Mouse (Mus musculus) heart, embryonic 16.5 days (tissue): ENCODE measurements at regions not wholly inside any gene's neighbourhood (a gene's known extent, or its start where the extent isn't known, plus 50 kb on each side); places are given as distances from the start of the nearest gene placed in this dataset.

ENCODE experiments used
- ATAC-seq: fragments of 200-750 bp; cut with Nextera tagmentation; replicated peaks from 2 replicates; pipeline ENCODE4 v1.8.0; 2017; ENCODE audit warnings: moderate number of reproducible peaks; ENCODE audit not compliant: insufficient read depth, low FRiP score; ENCODE audit errors: extremely low read depth
- H3K27ac ChIP-seq: fragments of 300-500 bp; sonication (generic); 2 replicates; pipeline ENCODE4 v1.5.1; 2014; ENCODE audit warnings: mild to moderate bottlenecking, low read length, control low read depth, moderate library complexity
- H3K27me3 ChIP-seq: fragments of 300-500 bp; sonication (generic); 2 replicates; pipeline ENCODE4 v1.6.1; 2014; ENCODE audit warnings: low read length, mixed read lengths; ENCODE audit not compliant: control insufficient read depth, insufficient read depth
- H3K36me3 ChIP-seq: fragments of 300-500 bp; sonication (generic); 2 replicates; pipeline ENCODE4 v1.6.1; 2014; ENCODE audit not compliant: control insufficient read depth, insufficient read depth
- H3K4me1 ChIP-seq: fragments of 300-500 bp; sonication (generic); 2 replicates; pipeline ENCODE4 v1.6.1; 2014; ENCODE audit warnings: low read length, mixed read lengths; ENCODE audit not compliant: control insufficient read depth, insufficient read depth
- H3K4me2 ChIP-seq: fragments of 300-500 bp; sonication (generic); 2 replicates; pipeline ENCODE4 v1.6.1; 2014; ENCODE audit warnings: low read depth, mild to moderate bottlenecking, control low read depth, low read length
- H3K4me3 ChIP-seq: fragments of 300-500 bp; sonication (generic); 2 replicates; pipeline ENCODE4 v1.5.1; 2014; ENCODE audit warnings: mild to moderate bottlenecking, control low read depth, low read length
- H3K9ac ChIP-seq: fragments of 300-500 bp; sonication (generic); 2 replicates; pipeline ENCODE4 v1.6.1; 2014; ENCODE audit warnings: low read length, control low read depth
- H3K9me3 ChIP-seq: fragments of 300-500 bp; sonication (generic); replicated peaks from 2 replicates; pipeline ENCODE4 v1.6.1; 2016; ENCODE audit warnings: low read length; ENCODE audit not compliant: control insufficient read depth
- WGBS: fragments of 180-500 bp; shearing (Covaris S2); extraction: QIAGEN DNeasy Blood & Tissue Kit; methylation state at CpG from one replicate; pipeline ENCODE4 v1.1.7; 2014; 5-methylcytosine and 5-hydroxymethylcytosine counted together

- no peak overlapping the region for H3K4me3 ChIP-seq
- H3K36me3 ChIP-seq: no peaks in the 10 kb centered on the region
- WGBS: 33% methylated on average over 1 of the region's 1 CpGs
- no peak overlapping the region; the same call in 1 of the 2 replicates for H3K9ac ChIP-seq
- no peak for ATAC-seq
- H3K4me1 ChIP-seq: peaks cover 41% of the 10 kb centered on the region
- no peaks in the 10 kb centered on the region for H3K27me3 ChIP-seq
- H3K27ac ChIP-seq: peak overlapping the region; percentile 71
- H3K9me3 ChIP-seq: no peaks in the 10 kb centered on the region
- no peak overlapping the region for H3K4me2 ChIP-seq
Measured at GRCm38 (mm10) chr10:96753521-96753920, 136.7 kb downstream of the Btg1 start.

GRCm38 (mm10) chr10:96755674-96756073 lies 138.9 kb downstream of the Btg1 start:
- H3K4me2 ChIP-seq: no peak overlapping the region
- peaks cover 38% of the 10 kb centered on the region for H3K4me1 ChIP-seq
- no peaks in the 10 kb centered on the region for H3K36me3 ChIP-seq
- no peak overlapping the region for H3K9ac ChIP-seq
- WGBS: 28% methylated on average over 8 of the region's 8 CpGs
- no peak for ATAC-seq
- H3K9me3 ChIP-seq: no peaks in the 10 kb centered on the region
- H3K4me3 ChIP-seq: no peak overlapping the region
- no peaks in the 10 kb centered on the region for H3K27me3 ChIP-seq
- H3K27ac ChIP-seq: peak overlapping the region; percentile 78

- Histone ChIP-seq H3K27me3 (no peaks in the 10 kb centered on the region), H3K9ac (no peak overlapping the region), H3K36me3 (no peaks in the 10 kb centered on the region), H3K27ac (peak overlapping the region; percentile 76), H3K4me2 (no peak overlapping the region), H3K4me1 (peaks cover 35% of the 10 kb centered on the region), H3K4me3 (no peak overlapping the region), H3K9me3 (no peaks in the 10 kb centered on the region)
- no peak; the same call in 1 of the 2 replicates for ATAC-seq
- 22% methylated on average over 5 of the region's 5 CpGs for WGBS
Measured at GRCm38 (mm10) chr10:96756355-96757084, 139.7 kb downstream of the Btg1 start.

- Histone ChIP-seq H3K4me1 (peaks cover 30% of the 10 kb centered on the region), H3K4me2 (no peak overlapping the region), H3K9me3 (no peaks in the 10 kb centered on the region), H3K36me3 (no peaks in the 10 kb centered on the region), H3K27me3 (no peaks in the 10 kb centered on the region), H3K9ac (no peak overlapping the region), H3K4me3 (no peak overlapping the region), H3K27ac (no peak overlapping the region)
- WGBS: 75% methylated on average over 1 of the region's 1 CpGs
- no peak for ATAC-seq
Measured at GRCm38 (mm10) chr10:96757311-96757710, 140.5 kb downstream of the Btg1 start.

GRCm38 (mm10) chr10:96761601-96762000 lies 144.8 kb downstream of the Btg1 start:
- Histone ChIP-seq H3K36me3 (no peaks in the 10 kb centered on the region), H3K4me2 (no peak overlapping the region), H3K9me3 (no peaks in the 10 kb centered on the region), H3K4me3 (no peak overlapping the region), H3K4me1 (peaks cover 3% of the 10 kb centered on the region), H3K27me3 (no peaks in the 10 kb centered on the region), H3K27ac (no peak overlapping the region), H3K9ac (no peak overlapping the region)
- 89% methylated on average over 8 of the region's 8 CpGs for WGBS
- no peak for ATAC-seq

GRCm38 (mm10) chr10:96765626-96766025 lies 148.8 kb downstream of the Btg1 start:
- H3K9me3 ChIP-seq: no peaks in the 10 kb centered on the region
- no peaks in the 10 kb centered on the region for H3K4me1 ChIP-seq
- no peak overlapping the region for H3K4me3 ChIP-seq
- H3K9ac ChIP-seq: no peak overlapping the region
- no peak overlapping the region for H3K27ac ChIP-seq
- no peaks in the 10 kb centered on the region for H3K27me3 ChIP-seq
- H3K36me3 ChIP-seq: no peaks in the 10 kb centered on the region
- WGBS: 87% methylated on average over 5 of the region's 5 CpGs
- H3K4me2 ChIP-seq: no peak overlapping the region
- no peak for ATAC-seq

GRCm38 (mm10) chr10:96778220-96778619 lies 161.4 kb downstream of the Btg1 start:
- Histone ChIP-seq H3K4me1 (no peaks in the 10 kb centered on the region), H3K27ac (no peak overlapping the region), H3K4me3 (no peak overlapping the region), H3K4me2 (no peak overlapping the region), H3K27me3 (no peaks in the 10 kb centered on the region), H3K36me3 (no peaks in the 10 kb centered on the region), H3K9me3 (no peaks in the 10 kb centered on the region), H3K9ac (no peak overlapping the region)
- WGBS: 71% methylated on average over 1 of the region's 1 CpGs
- ATAC-seq: no peak

GRCm38 (mm10) chr10:96783966-96784365 lies 167.2 kb downstream of the Btg1 start:
- Histone ChIP-seq H3K4me3 (no peak overlapping the region), H3K27me3 (no peaks in the 10 kb centered on the region), H3K9ac (no peak overlapping the region), H3K36me3 (no peaks in the 10 kb centered on the region), H3K4me2 (no peak overlapping the region), H3K27ac (no peak overlapping the region), H3K4me1 (no peaks in the 10 kb centered on the region), H3K9me3 (no peaks in the 10 kb centered on the region)
- 88% methylated on average over 5 of the region's 5 CpGs for WGBS
- no peak for ATAC-seq

- Histone ChIP-seq H3K9me3 (no peaks in the 10 kb centered on the region), H3K4me2 (no peak overlapping the region), H3K36me3 (no peaks in the 10 kb centered on the region), H3K27ac (no peak overlapping the region), H3K9ac (no peak overlapping the region), H3K4me1 (no peaks in the 10 kb centered on the region), H3K27me3 (no peaks in the 10 kb centered on the region), H3K4me3 (no peak overlapping the region)
- ATAC-seq: 0 out of 2 replicates have a peak, but pooled peaks have one; percentile 52
- WGBS: 75% methylated on average over 8 of the region's 8 CpGs
Measured at GRCm38 (mm10) chr10:96786903-96787571, 170.2 kb downstream of the Btg1 start.
